Mouse (Mus musculus) forebrain, embryonic 15.5 days (tissue): ENCODE results near the gene Olfr707. TPM values are rescaled to one million over a fixed set of nuclear protein-coding genes. Genes with fewer than 3 reads are reported as not detected.
"Not testable (repeated sequence)": the region's sequence is repeated elsewhere in the genome, so short reads cannot be mapped to it uniquely, and the experiment has no call there.

Source experiments
- ATAC-seq: fragments of 200-750 bp; cut with Nextera tagmentation; replicated peaks from 2 replicates; pipeline ENCODE4 v1.8.0; 2017; ENCODE audit warnings: mild to moderate bottlenecking, moderate TSS enrichment, moderate library complexity
- H3K27ac ChIP-seq: fragments of 300-500 bp; sonication (generic); replicated peaks from 2 replicates; pipeline ENCODE4 v1.5.1; 2015; ENCODE audit warnings: mild to moderate bottlenecking, inconsistent platforms
- H3K27me3 ChIP-seq: fragments of 300-500 bp; sonication (generic); 2 replicates; pipeline ENCODE4 v1.6.1; 2015; ENCODE audit warnings: inconsistent platforms
- H3K36me3 ChIP-seq: fragments of 300-500 bp; sonication (generic); 2 replicates; pipeline ENCODE4 v1.6.1; 2015; ENCODE audit warnings: mild to moderate bottlenecking, inconsistent platforms
- H3K4me1 ChIP-seq: fragments of 300-500 bp; sonication (generic); 2 replicates; pipeline ENCODE4 v1.6.1; 2015; ENCODE audit warnings: inconsistent platforms
- H3K4me2 ChIP-seq: fragments of 300-500 bp; sonication (generic); replicated peaks from 2 replicates; pipeline ENCODE4 v1.6.1; 2015; ENCODE audit warnings: mild to moderate bottlenecking, inconsistent platforms
- H3K4me3 ChIP-seq: fragments of 300-500 bp; sonication (generic); 2 replicates; pipeline ENCODE4 v1.5.1; 2015; ENCODE audit warnings: mild to moderate bottlenecking, inconsistent platforms
- H3K9ac ChIP-seq: fragments of 300-500 bp; sonication (generic); replicated peaks from 2 replicates; pipeline ENCODE4 v1.6.1; 2015; ENCODE audit warnings: mild to moderate bottlenecking, inconsistent platforms
- H3K9me3 ChIP-seq: fragments of 300-500 bp; sonication (generic); 2 replicates; pipeline ENCODE4 v1.6.1; 2016; ENCODE audit warnings: inconsistent platforms
- WGBS: fragments of 180-500 bp; shearing (Covaris S2); methylation state at CpG from one replicate; pipeline ENCODE4 v1.1.7; 2015; ENCODE audit warnings: mixed read lengths; 5-methylcytosine and 5-hydroxymethylcytosine counted together
- polyA plus RNA-seq: library from polyadenylated mRNA; unstranded; fragments of >200 nt; fragmentation: Nextera tagmentation; extraction: Ambion mirVana; gene quantifications from 2 replicates; pipeline ENCODE4 v1.2.1, GENCODE M21; 2015

Gene Olfr707
- not detected in 2 replicates for polyA plus RNA-seq

- H3K27me3 ChIP-seq, H3K9ac ChIP-seq, H3K4me3 ChIP-seq, H3K27ac ChIP-seq, H3K36me3 ChIP-seq, H3K4me2 ChIP-seq, H3K9me3 ChIP-seq, H3K4me1 ChIP-seq, ATAC-seq: not testable (repeated sequence)
- WGBS, result 85% methylated on average over 3 of the region's 3 CpGs
These were observed at the start of gene Olfr707 for GRCm38 (mm10) chr7:106901141-106901540. Gene Olfr707 (minus strand): TSS chr7:106901241.

- Histone ChIP-seq H3K4me1 (no peaks in the 10 kb centered on the region), H3K36me3 (no peaks in the 10 kb centered on the region), H3K27me3 (no peaks in the 10 kb centered on the region), H3K4me3 (no peak within 1 kb of the TSS), H3K27ac (no peak within 1 kb of the TSS), H3K9me3 (no peaks in the 10 kb centered on the region), H3K4me2 (no peak within 1 kb of the TSS), H3K9ac (no peak within 1 kb of the TSS)
- ATAC-seq, result no peak
- WGBS, result 74% methylated on average over 3 of the region's 3 CpGs
These were observed 47.2 kb upstream of the Olfr707 start, which contains the start of gene Olfr710 for GRCm38 (mm10) chr7:106948212-106948611. Gene Olfr710 (minus strand): TSS chr7:106948312.

- Histone ChIP-seq H3K4me2 (no peak within 1 kb of the TSS), H3K36me3 (no peaks in the 10 kb centered on the region), H3K4me1 (no peaks in the 10 kb centered on the region), H3K27me3 (no peaks in the 10 kb centered on the region), H3K9ac (no peak within 1 kb of the TSS), H3K9me3 (no peaks in the 10 kb centered on the region), H3K4me3 (no peak within 1 kb of the TSS), H3K27ac (no peak within 1 kb of the TSS)
- no peak for ATAC-seq
These were observed 31.1 kb upstream of the Olfr707 start, which contains the start of gene Olfr709-ps1 for GRCm38 (mm10) chr7:106932119-106932518. Gene Olfr709-ps1 (minus strand): TSS chr7:106932219.

- H3K36me3 ChIP-seq, H3K9me3 ChIP-seq, H3K4me2 ChIP-seq, H3K27me3 ChIP-seq, H3K4me1 ChIP-seq, H3K9ac ChIP-seq, ATAC-seq, H3K4me3 ChIP-seq, H3K27ac ChIP-seq: not testable (repeated sequence)
- 91% methylated on average over 7 of the region's 7 CpGs for WGBS
These were observed 19.9 kb upstream of the Olfr707 start for GRCm38 (mm10) chr7:106920961-106921360.

- ATAC-seq, result no peak
- no peak within 1 kb of the TSS for H3K9ac ChIP-seq
- H3K9me3 ChIP-seq, result no peaks in the 10 kb centered on the region
- no peaks in the 10 kb centered on the region for H3K4me1 ChIP-seq
- no peak within 1 kb of the TSS for H3K4me3 ChIP-seq
- no peak within 1 kb of the TSS for H3K27ac ChIP-seq
- 68% methylated on average over 2 of the region's 2 CpGs for WGBS
- no peak within 1 kb of the TSS for H3K4me2 ChIP-seq
- H3K27me3 ChIP-seq, result no peaks in the 10 kb centered on the region
- no peaks in the 10 kb centered on the region for H3K36me3 ChIP-seq
These were observed 6.6 kb upstream of the Olfr707 start, which contains the start of gene Olfr1532-ps1 for GRCm38 (mm10) chr7:106907676-106908075. Gene Olfr1532-ps1 (plus strand): TSS chr7:106908001.

GRCm38 (mm10) chr7:106888062-106888461 is 13.0 kb downstream of the Olfr707 start, which contains the start of gene Olfr706:
Gene Olfr706 (minus strand): TSS chr7:106888162.
- H3K9me3 ChIP-seq, result no peaks in the 10 kb centered on the region
- ATAC-seq, result no peak
- no peaks in the 10 kb centered on the region for H3K4me1 ChIP-seq
- H3K4me2 ChIP-seq, result no peak within 1 kb of the TSS
- no peak within 1 kb of the TSS for H3K9ac ChIP-seq
- WGBS, result 85% methylated on average over 2 of the region's 2 CpGs
- H3K4me3 ChIP-seq, result no peak within 1 kb of the TSS
- no peaks in the 10 kb centered on the region for H3K27me3 ChIP-seq
- H3K36me3 ChIP-seq, result no peaks in the 10 kb centered on the region
- H3K27ac ChIP-seq, result no peak within 1 kb of the TSS

- Histone ChIP-seq H3K9ac (no peak within 1 kb of the TSS), H3K36me3 (no peaks in the 10 kb centered on the region), H3K4me3 (no peak within 1 kb of the TSS), H3K27ac (no peak within 1 kb of the TSS), H3K27me3 (no peaks in the 10 kb centered on the region), H3K9me3 (no peaks in the 10 kb centered on the region), H3K4me2 (no peak within 1 kb of the TSS), H3K4me1 (no peaks in the 10 kb centered on the region)
- no peak for ATAC-seq
- WGBS, result 78% methylated on average over 3 of the region's 3 CpGs
These were observed 24.2 kb downstream of the Olfr707 start, which contains the start of gene Olfr705 for GRCm38 (mm10) chr7:106876791-106877190. Gene Olfr705 (minus strand): TSS chr7:106876891.

GRCm38 (mm10) chr7:106862885-106863284 is 38.2 kb downstream of the Olfr707 start, which contains the start of gene Olfr704:
Gene Olfr704 (plus strand): TSS chr7:106863185.
- Histone ChIP-seq H3K4me2 (no peak within 1 kb of the TSS), H3K9ac (no peak within 1 kb of the TSS), H3K4me3 (no peak within 1 kb of the TSS), H3K9me3 (no peaks in the 10 kb centered on the region), H3K4me1 (no peaks in the 10 kb centered on the region), H3K27ac (no peak within 1 kb of the TSS), H3K36me3 (no peaks in the 10 kb centered on the region), H3K27me3 (no peaks in the 10 kb centered on the region)
- ATAC-seq, result no peak

GRCm38 (mm10) chr7:106843060-106843459 is 58.0 kb downstream of the Olfr707 start, which contains the start of gene Olfr703:
Gene Olfr703 (plus strand): TSS chr7:106843360.
- ATAC-seq, result no peak
- no peak within 1 kb of the TSS for H3K4me2 ChIP-seq
- no peaks in the 10 kb centered on the region for H3K36me3 ChIP-seq
- no peak within 1 kb of the TSS for H3K27ac ChIP-seq
- H3K27me3 ChIP-seq, result no peaks in the 10 kb centered on the region
- H3K4me1 ChIP-seq, result no peaks in the 10 kb centered on the region
- H3K4me3 ChIP-seq, result no peak within 1 kb of the TSS
- no peak within 1 kb of the TSS for H3K9ac ChIP-seq
- WGBS, result 73% methylated on average over 2 of the region's 2 CpGs
- no peaks in the 10 kb centered on the region; the same call in 1 of the 2 replicates for H3K9me3 ChIP-seq

Other genes with a start within 250 kb of the Olfr707 start
- not detected in 2 replicates for gene Olfr693, start 220.7 kb downstream of the Olfr707 start, polyA plus RNA-seq
- gene Olfr694, start 209.4 kb downstream of the Olfr707 start, polyA plus RNA-seq, result not detected in 2 replicates
- not detected in 2 replicates for gene Olfr695, start 184.8 kb downstream of the Olfr707 start, polyA plus RNA-seq
- gene Olfr697, start 158.8 kb downstream of the Olfr707 start, polyA plus RNA-seq, result not detected in 2 replicates
- not detected in 2 replicates for gene Olfr698, start 145.8 kb downstream of the Olfr707 start, polyA plus RNA-seq
- gene Olfr699, start 108.0 kb downstream of the Olfr707 start, polyA plus RNA-seq, result not detected in 2 replicates
- gene Olfr700, start 92.4 kb downstream of the Olfr707 start, polyA plus RNA-seq, result not detected in 2 replicates
- not detected in 2 replicates for gene Olfr701, start 87.1 kb downstream of the Olfr707 start, polyA plus RNA-seq
- gene Olfr702, start 67.3 kb downstream of the Olfr707 start, polyA plus RNA-seq, result not detected in 2 replicates
- gene Olfr703, start 57.9 kb downstream of the Olfr707 start, polyA plus RNA-seq, result not detected in 2 replicates
- gene Olfr704, start 38.1 kb downstream of the Olfr707 start, polyA plus RNA-seq, result not detected in 2 replicates
- gene Olfr705, start 24.4 kb downstream of the Olfr707 start, polyA plus RNA-seq, result not detected in 2 replicates
- gene Olfr706, start 13.1 kb downstream of the Olfr707 start, polyA plus RNA-seq, result not detected in 2 replicates
- not detected in 2 replicates for gene Olfr1532-ps1, start 6.8 kb upstream of the Olfr707 start, polyA plus RNA-seq
- not detected in 2 replicates for gene Olfr709-ps1, start 31.0 kb upstream of the Olfr707 start, polyA plus RNA-seq
- not detected in 2 replicates for gene Olfr710, start 47.1 kb upstream of the Olfr707 start, polyA plus RNA-seq
- gene Olfr6, start 62.7 kb upstream of the Olfr707 start, polyA plus RNA-seq, result not detected in 2 replicates
- gene Olfr711, start 74.2 kb upstream of the Olfr707 start, polyA plus RNA-seq, result not detected in 2 replicates
- gene Olfr2, start 104.8 kb upstream of the Olfr707 start, polyA plus RNA-seq, result not detected in 2 replicates
- gene Olfr713, start 129.9 kb upstream of the Olfr707 start, polyA plus RNA-seq, result not detected in 2 replicates
- gene Olfr714, start 169.7 kb upstream of the Olfr707 start, polyA plus RNA-seq, result not detected in 2 replicates
- gene Olfr17, start 192.0 kb upstream of the Olfr707 start, polyA plus RNA-seq, result not detected in 2 replicates
- not detected in 2 replicates for gene Olfr715b, start 209.1 kb upstream of the Olfr707 start, polyA plus RNA-seq
- not detected in 2 replicates for gene Olfr715, start 229.8 kb upstream of the Olfr707 start, polyA plus RNA-seq
- not detected in 2 replicates for gene Olfr716, start 237.1 kb upstream of the Olfr707 start, polyA plus RNA-seq